Mouse (Mus musculus) small intestine, adult 2 months (tissue): ENCODE measurements around the gene Akap13.

ENCODE experiments used
- CTCF ChIP-seq: fragments of 200-500 bp; IDR thresholded peaks from 2 replicates; pipeline ENCODE4 v1.5.1; 2012; ENCODE audit warnings: low read depth, mild to moderate bottlenecking, control low read depth, inconsistent platforms, low read length, moderate library complexity, mixed read lengths; ENCODE audit not compliant: insufficient replicate concordance, insufficient read length; ENCODE audit errors: extremely low read depth
- POLR2A ChIP-seq: fragments of 200-500 bp; IDR thresholded peaks from 2 replicates; pipeline ENCODE4 v1.6.1; 2012; ENCODE audit warnings: low read depth, mild to moderate bottlenecking, control low read depth, inconsistent platforms, low read length, moderate library complexity

DNA sequence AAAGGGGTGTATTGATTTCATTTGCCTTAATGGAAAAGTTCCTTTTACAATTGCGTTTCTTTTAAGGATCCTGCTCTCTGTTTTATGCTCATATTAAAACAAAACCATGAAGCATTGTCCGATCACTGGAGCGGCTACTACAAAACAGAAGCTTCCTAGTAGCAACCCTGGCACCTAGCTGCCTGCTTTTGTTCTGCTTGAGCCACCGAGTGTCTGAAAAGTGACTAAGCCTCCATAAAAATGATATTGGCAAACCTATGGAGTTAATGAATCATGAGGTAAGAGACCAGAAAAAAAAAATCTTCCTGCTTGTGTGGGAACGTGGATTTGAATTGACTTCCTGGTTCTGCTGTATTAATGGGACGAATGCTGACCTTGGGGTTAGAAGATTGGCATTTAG is 44.1 kb upstream of the Akap13 start:
- no peak for TF ChIP-seq POLR2A
- TF ChIP-seq CTCF = peak; percentile 5; the same call in 1 of the 2 replicates
